In the genomic region with DNA sequence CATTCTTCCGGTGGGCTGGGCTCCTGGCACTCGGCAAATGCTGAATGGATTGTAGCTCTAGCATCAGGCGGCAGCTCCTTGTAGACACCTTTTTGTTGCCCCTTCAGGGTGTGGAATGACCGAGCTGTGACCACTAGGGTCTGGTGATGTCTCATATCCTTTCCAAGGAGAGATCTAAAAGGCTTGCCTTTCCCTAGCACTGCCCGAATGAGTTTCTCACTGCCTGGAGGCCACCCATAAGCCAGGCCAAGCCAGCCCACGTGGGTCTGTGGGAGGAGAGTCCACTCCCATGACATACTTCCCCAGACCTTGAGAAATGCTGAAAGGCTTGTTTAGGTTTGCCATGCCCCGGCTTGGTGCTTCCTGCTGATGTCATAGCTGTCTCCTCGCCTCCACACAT, we compare ENCODE assay signal across 15 mouse cellular contexts. TPM values are rescaled to one million over a fixed set of nuclear protein-coding genes. Genes with fewer than 3 reads are reported as not detected.
DNase-seq lines count a peak whose midpoint lies in the region; ATAC-seq and TF ChIP-seq lines count a peak whose summit lies in the region.
"Had no signal": no experiment of that assay in that cellular context is flagged by ENCODE, and none has a peak within 500 bp of the region (broad histone marks: within the 10 kb centered on the region; RNA-seq: fewer than 3 reads in every experiment).

No protein-coding gene starts in this region.

- H3K36me3 ChIP-seq in forebrain, postnatal 0 days (ENCODE audit: insufficient read depth), result peaks cover 3% of the 10 kb centered on the region
- peaks cover 57% of the 10 kb centered on the region for H3K36me3 ChIP-seq in forebrain, embryonic 10.5 days (replicated peaks)

- H3K27ac ChIP-seq in forebrain, postnatal 0 days (ENCODE audit: low read depth, low read length), result no peak overlapping the region
- H3K27ac ChIP-seq in forebrain, embryonic 10.5 days, result no peak overlapping the region
- H3K27ac ChIP-seq: heart, embryonic 13.5 days had no signal

- no peak overlapping the region for H3K9ac ChIP-seq in forebrain, postnatal 0 days
- H3K9ac ChIP-seq: heart, embryonic 13.5 days had no signal

- no peaks in the 10 kb centered on the region for H3K27me3 ChIP-seq in forebrain, postnatal 0 days (ENCODE audit: insufficient read depth, low read length)
- H3K27me3 ChIP-seq in forebrain, embryonic 10.5 days (ENCODE audit: poor library complexity, severe bottlenecking), result no peaks in the 10 kb centered on the region
- H3K27me3 ChIP-seq: CH12.LX; heart, embryonic 13.5 days had no signal

- DNase-seq in forebrain, postnatal 0 days, result no peak
- no peak for DNase-seq in forebrain, embryonic 10.5 days (ENCODE audit: extremely low spot score, low spot score)
- peak; percentile 44 for DNase-seq in urinary bladder, postnatal 25 days (ENCODE audit: low spot score)
- no peak for DNase-seq in urinary bladder, postnatal 10 days (ENCODE audit: low spot score)
- DNase-seq in lung, postnatal 14 days, result peak; percentile 15
- no peak for DNase-seq in layer of hippocampus, adult 9-10 months (ENCODE audit: low spot score)
- no peak for DNase-seq in yolk sac, embryonic 10.5 days (ENCODE audit: low spot score)
- no peak for DNase-seq in spleen, postnatal 10 days (ENCODE audit: low spot score in 2 of 2)
- DNase-seq: right cerebral cortex, adult 18-20 months had no signal

- TF ChIP-seq CTCF in forebrain, postnatal 0 days (IDR thresholded peaks at IDR 0.05; ENCODE audit: low read depth), result no peak

- H3K9me3 ChIP-seq in forebrain, postnatal 0 days (ENCODE audit: low read length), result no peaks in the 10 kb centered on the region
- no peaks in the 10 kb centered on the region for H3K9me3 ChIP-seq in forebrain, embryonic 10.5 days
- H3K9me3 ChIP-seq: heart, embryonic 13.5 days had no signal

- ATAC-seq in forebrain, postnatal 0 days, result no peak

- peaks cover 34% of the 10 kb centered on the region for H3K4me1 ChIP-seq in forebrain, postnatal 0 days (ENCODE audit: insufficient read depth)
- peaks cover 45% of the 10 kb centered on the region for H3K4me1 ChIP-seq in forebrain, embryonic 10.5 days

- 0 out of 2 replicates have a peak overlapping the region, but pooled peaks have one; percentile 84 for H3K4me2 ChIP-seq in forebrain, postnatal 0 days (ENCODE audit: low read depth)
- H3K4me2 ChIP-seq: heart, embryonic 13.5 days had no signal

- no peak overlapping the region for H3K4me3 ChIP-seq in forebrain, postnatal 0 days (ENCODE audit: low read depth, low read length)
- H3K4me3 ChIP-seq in forebrain, embryonic 10.5 days, result no peak overlapping the region
- H3K4me3 ChIP-seq: heart, embryonic 13.5 days had no signal

- 80% methylated on average over 8 of the region's 8 CpGs for WGBS in forebrain, postnatal 0 days
- WGBS in forebrain, embryonic 10.5 days, result 88% methylated on average over 8 of the region's 8 CpGs

RNA-seq across cellular contexts. Expression of a gene that starts 9.3 kb away (rescaled TPM):
- 40.5 and 52.7 TPM in 2 replicates for total RNA-seq in forebrain, postnatal 0 days (2014; rRNA removed)
- 63.8 and 75.4 TPM in 2 replicates for polyA plus RNA-seq in forebrain, postnatal 0 days (2015; fragmentation: Nextera tagmentation; extraction: Ambion mirVana)
- 89.3 and 96.2 TPM in 2 replicates for polyA plus RNA-seq in forebrain, embryonic 10.5 days (2016; fragmentation: Nextera tagmentation; extraction: Ambion mirVana)

RNA-seq across cellular contexts. Expression of a gene that starts 9.5 kb away (rescaled TPM):
- 4.9 and 7.9 TPM in 2 replicates for total RNA-seq in forebrain, postnatal 0 days (2014; rRNA removed)
- polyA plus RNA-seq in forebrain, postnatal 0 days (2015; fragmentation: Nextera tagmentation; extraction: Ambion mirVana), result 3.5 and 3.6 TPM in 2 replicates
- 8.8 and 10.8 TPM in 2 replicates for polyA plus RNA-seq in forebrain, embryonic 10.5 days (2016; fragmentation: Nextera tagmentation; extraction: Ambion mirVana)

RNA-seq across cellular contexts. Expression of a gene that starts 34.4 kb away (rescaled TPM):
- total RNA-seq in forebrain, postnatal 0 days (2014; rRNA removed), result not detected in 2 replicates
- not detected in 2 replicates for polyA plus RNA-seq in forebrain, postnatal 0 days (2015; fragmentation: Nextera tagmentation; extraction: Ambion mirVana)
- polyA plus RNA-seq in forebrain, embryonic 10.5 days (2016; fragmentation: Nextera tagmentation; extraction: Ambion mirVana), result not detected in 2 replicates
- total RNA-seq: CH12.LX had no signal
- polyA plus RNA-seq: brain, embryonic 14.5 days; embryonic facial prominence, embryonic 11.5 days; heart, embryonic 13.5 days; large intestine, adult 2 months; lung, embryonic 16.5 days had no signal

RNA-seq across cellular contexts. Expression of a gene that starts 47.9 kb away (rescaled TPM):
- total RNA-seq in forebrain, postnatal 0 days (2014; rRNA removed), result 5.2 and 5.9 TPM in 2 replicates
- 5.9 and 8.3 TPM in 2 replicates for polyA plus RNA-seq in forebrain, postnatal 0 days (2015; fragmentation: Nextera tagmentation; extraction: Ambion mirVana)
- polyA plus RNA-seq in forebrain, embryonic 10.5 days (2016; fragmentation: Nextera tagmentation; extraction: Ambion mirVana), result 1.4 and 1.5 TPM in 2 replicates

Comparison
In these comparisons a context has a peak if more than half of its experiments do, and no peak if none do; other contexts are left out.
1. DNase-seq: peak in urinary bladder, postnatal 25 days (single experiment) and lung, postnatal 14 days (single experiment); none in forebrain, postnatal 0 days (single experiment), forebrain, embryonic 10.5 days (single experiment), urinary bladder, postnatal 10 days (single experiment), layer of hippocampus, adult 9-10 months (single experiment), yolk sac, embryonic 10.5 days (single experiment) and spleen, postnatal 10 days (0 of 2).